Mouse (Mus musculus) lung, embryonic 14.5 days (tissue): ENCODE results near the gene Ptprs. TPM values are rescaled to one million over a fixed set of nuclear protein-coding genes. Genes with fewer than 3 reads are reported as not detected.

Experiments used
- ATAC-seq: fragments of 200-750 bp; cut with Nextera tagmentation; 2 replicates; pipeline ENCODE4 v1.8.0; 2017; ENCODE audit warnings: mild to moderate bottlenecking, moderate TSS enrichment, moderate library complexity; ENCODE audit not compliant: insufficient read depth
- DNase-seq: peaks from one replicate; pipeline ENCODE4 v3.0.0-alpha.2; 2015
- H3K27ac ChIP-seq: fragments of 300-500 bp; sonication (generic); 2 replicates; pipeline ENCODE4 v1.5.1; 2014; ENCODE audit warnings: low read depth, mild to moderate bottlenecking, moderate library complexity
- H3K27me3 ChIP-seq: fragments of 300-500 bp; sonication (generic); 2 replicates; pipeline ENCODE4 v1.6.1; 2014; ENCODE audit warnings: low read length, control low read depth; ENCODE audit not compliant: insufficient read depth
- H3K36me3 ChIP-seq: fragments of 300-500 bp; sonication (generic); 2 replicates; pipeline ENCODE4 v1.6.1; 2014; ENCODE audit warnings: control low read depth; ENCODE audit not compliant: insufficient read depth
- H3K4me1 ChIP-seq: fragments of 300-500 bp; sonication (generic); 2 replicates; pipeline ENCODE4 v1.6.1; 2014; ENCODE audit warnings: antibody characterized with exemption, control low read depth; ENCODE audit not compliant: insufficient read depth
- H3K4me2 ChIP-seq: fragments of 300-500 bp; sonication (generic); 2 replicates; pipeline ENCODE4 v1.6.1; 2014; ENCODE audit warnings: mild to moderate bottlenecking
- H3K4me3 ChIP-seq: fragments of 300-500 bp; sonication (generic); 2 replicates; pipeline ENCODE4 v1.5.1; 2014; ENCODE audit warnings: low read depth, low read length
- H3K9ac ChIP-seq: fragments of 300-500 bp; sonication (generic); 2 replicates; pipeline ENCODE4 v1.6.1; 2014
- H3K9me3 ChIP-seq: fragments of 300-500 bp; sonication (generic); 2 replicates; pipeline ENCODE4 v1.6.1; 2016; ENCODE audit warnings: low read depth, low read length, control low read depth
- CTCF ChIP-seq: IDR thresholded peaks from 2 replicates; pipeline ENCODE4 v1.5.1; 2016; ENCODE audit warnings: antibody characterized with exemption, low read depth
- WGBS: fragments of 180-500 bp; shearing (Covaris S2); extraction: QIAGEN DNeasy Blood & Tissue Kit; methylation state at CpG from one replicate; pipeline ENCODE4 v1.1.7; 2014; 5-methylcytosine and 5-hydroxymethylcytosine counted together
- polyA plus RNA-seq: library from polyadenylated mRNA; unstranded; fragments of >200 nt; fragmentation: Nextera tagmentation; extraction: Ambion mirVana; gene quantifications from 2 replicates; pipeline ENCODE4 v1.2.1, GENCODE M21; 2014

Gene Ptprs
- polyA plus RNA-seq, 1 experiment from 2014 or later, result 112 TPM

GRCm38 (mm10) chr17:56411437-56411836, 64.8 kb downstream of the Ptprs start:
- WGBS, result 90% methylated on average over 7 of the region's 7 CpGs
- no peak for TF ChIP-seq CTCF
- Histone ChIP-seq H3K4me1 (0 out of 2 replicates have a peak, but pooled peaks cover 4% of the 10 kb centered on the region), H3K4me3 (no peak overlapping the region), H3K9ac (no peak overlapping the region), H3K27me3 (no peaks in the 10 kb centered on the region), H3K36me3 (peaks cover 62% of the 10 kb centered on the region), H3K9me3 (no peaks in the 10 kb centered on the region), H3K27ac (no peak overlapping the region), H3K4me2 (no peak overlapping the region)
- ATAC-seq (no peak), DNase-seq (no peak)

GRCm38 (mm10) chr17:56409759-56410158, 66.5 kb downstream of the Ptprs start:
- H3K4me3 ChIP-seq, result no peak overlapping the region
- no peak for ATAC-seq
- no peak overlapping the region for H3K27ac ChIP-seq
- no peaks in the 10 kb centered on the region for H3K27me3 ChIP-seq
- peaks cover 52% of the 10 kb centered on the region for H3K36me3 ChIP-seq
- H3K4me1 ChIP-seq, result 0 out of 2 replicates have a peak, but pooled peaks cover 4% of the 10 kb centered on the region
- no peak for DNase-seq
- no peak overlapping the region for H3K9ac ChIP-seq
- H3K9me3 ChIP-seq, result no peaks in the 10 kb centered on the region
- no peak for TF ChIP-seq CTCF
- H3K4me2 ChIP-seq, result no peak overlapping the region
- 34% methylated on average over 8 of the region's 8 CpGs for WGBS

- Histone ChIP-seq H3K4me1 (0 out of 2 replicates have a peak, but pooled peaks cover 4% of the 10 kb centered on the region), H3K4me2 (no peak overlapping the region), H3K9me3 (no peaks in the 10 kb centered on the region), H3K27ac (no peak overlapping the region), H3K9ac (no peak overlapping the region), H3K27me3 (no peaks in the 10 kb centered on the region), H3K4me3 (no peak overlapping the region), H3K36me3 (peaks cover 50% of the 10 kb centered on the region)
- 45% methylated on average over 13 of the region's 13 CpGs for WGBS
- no peak for DNase-seq
- ATAC-seq, result no peak
- no peak for TF ChIP-seq CTCF
These were observed 67.2 kb downstream of the Ptprs start for GRCm38 (mm10) chr17:56408965-56409625.

- no peak for TF ChIP-seq CTCF
- H3K4me2 ChIP-seq, result no peak overlapping the region
- H3K4me1 ChIP-seq, result 0 out of 2 replicates have a peak, but pooled peaks cover 4% of the 10 kb centered on the region
- H3K4me3 ChIP-seq, result no peak overlapping the region
- no peak for DNase-seq
- ATAC-seq, result no peak
- WGBS, result 27% methylated on average over 8 of the region's 8 CpGs
- H3K36me3 ChIP-seq, result peaks cover 47% of the 10 kb centered on the region
- H3K9me3 ChIP-seq, result no peaks in the 10 kb centered on the region
- no peaks in the 10 kb centered on the region for H3K27me3 ChIP-seq
- H3K27ac ChIP-seq, result peak overlapping the region; percentile 42; the same call in 1 of the 2 replicates
- H3K9ac ChIP-seq, result no peak overlapping the region
These were observed 68.9 kb downstream of the Ptprs start for GRCm38 (mm10) chr17:56407379-56407778.

GRCm38 (mm10) chr17:56406878-56407277, 69.4 kb downstream of the Ptprs start:
- ATAC-seq (no peak), DNase-seq (no peak)
- Histone ChIP-seq H3K4me1 (0 out of 2 replicates have a peak, but pooled peaks cover 4% of the 10 kb centered on the region), H3K4me3 (no peak overlapping the region), H3K36me3 (peaks cover 47% of the 10 kb centered on the region), H3K9me3 (no peaks in the 10 kb centered on the region), H3K27ac (peak overlapping the region; percentile 42; the same call in 1 of the 2 replicates), H3K27me3 (no peaks in the 10 kb centered on the region), H3K9ac (no peak overlapping the region), H3K4me2 (no peak overlapping the region)
- no peak for TF ChIP-seq CTCF
- WGBS, result 52% methylated on average over 4 of the region's 4 CpGs

GRCm38 (mm10) chr17:56405856-56406840, 70.1 kb downstream of the Ptprs start:
- H3K36me3 ChIP-seq, result peaks cover 47% of the 10 kb centered on the region
- ATAC-seq, result no peak
- no peak overlapping the region for H3K9ac ChIP-seq
- no peak overlapping the region for H3K4me2 ChIP-seq
- H3K27me3 ChIP-seq, result no peaks in the 10 kb centered on the region
- 0 out of 2 replicates have a peak, but pooled peaks cover 4% of the 10 kb centered on the region for H3K4me1 ChIP-seq
- peak; percentile 39 for DNase-seq
- no peaks in the 10 kb centered on the region for H3K9me3 ChIP-seq
- 71% methylated on average over 14 of the region's 14 CpGs for WGBS
- H3K27ac ChIP-seq, result no peak overlapping the region
- TF ChIP-seq CTCF, result no peak
- no peak overlapping the region for H3K4me3 ChIP-seq

- H3K9me3 ChIP-seq, result no peaks in the 10 kb centered on the region
- no peak for TF ChIP-seq CTCF
- no peak overlapping the region for H3K9ac ChIP-seq
- H3K27ac ChIP-seq, result no peak overlapping the region
- 88% methylated on average over 3 of the region's 3 CpGs for WGBS
- H3K36me3 ChIP-seq, result peaks cover 47% of the 10 kb centered on the region
- H3K27me3 ChIP-seq, result no peaks in the 10 kb centered on the region
- 0 out of 2 replicates have a peak, but pooled peaks cover 4% of the 10 kb centered on the region for H3K4me1 ChIP-seq
- DNase-seq, result no peak
- no peak overlapping the region for H3K4me3 ChIP-seq
- ATAC-seq, result no peak
- H3K4me2 ChIP-seq, result no peak overlapping the region
These were observed 70.9 kb downstream of the Ptprs start for GRCm38 (mm10) chr17:56405341-56405740.
